Mouse (Mus musculus): ENCODE results near the gene Zic2. TPM values are rescaled to one million over a fixed set of nuclear protein-coding genes. Genes with fewer than 3 reads are reported as not detected.

Zic2 gene
- not detected in 2 replicates for polyA plus RNA-seq (2015; fragmentation: Nextera tagmentation; extraction: Ambion mirVana)

DNA sequence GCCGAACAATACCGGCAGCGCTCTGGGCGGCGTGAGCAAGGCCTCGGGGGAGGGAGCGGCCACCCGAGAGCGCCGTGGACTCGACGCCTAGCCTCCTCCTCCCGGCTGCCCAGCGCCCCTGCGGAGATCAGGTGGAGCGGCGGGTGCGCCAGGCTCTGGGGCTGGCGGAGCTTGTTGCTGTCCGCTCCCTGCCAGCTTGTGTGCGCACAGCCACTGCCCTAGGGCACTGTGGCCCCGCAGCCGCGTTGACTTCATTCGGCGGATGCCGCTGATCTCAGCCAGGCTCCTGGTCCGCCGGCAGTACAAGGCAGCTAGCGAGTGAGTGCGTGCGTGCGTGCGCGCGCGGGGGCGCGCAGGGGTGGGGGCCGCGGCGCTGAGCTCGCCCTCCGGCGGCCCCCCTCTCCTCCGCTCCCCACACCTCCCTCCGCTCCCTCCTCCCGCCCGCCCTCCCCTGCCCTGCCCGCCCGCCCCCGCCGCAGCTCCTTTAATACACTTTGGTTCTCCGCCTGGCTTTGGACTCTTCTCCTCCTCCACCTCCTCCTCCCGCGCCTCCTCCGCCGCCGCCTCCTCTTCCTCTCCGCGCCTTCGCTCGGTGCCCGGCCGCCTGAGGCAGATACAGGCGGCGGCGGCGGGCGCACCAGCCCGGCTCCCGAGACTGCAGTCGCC, at the start of gene Zic2:
Zic2 (plus strand) TSS at position 545 of the 666 bp plus-strand sequence.

DNA sequence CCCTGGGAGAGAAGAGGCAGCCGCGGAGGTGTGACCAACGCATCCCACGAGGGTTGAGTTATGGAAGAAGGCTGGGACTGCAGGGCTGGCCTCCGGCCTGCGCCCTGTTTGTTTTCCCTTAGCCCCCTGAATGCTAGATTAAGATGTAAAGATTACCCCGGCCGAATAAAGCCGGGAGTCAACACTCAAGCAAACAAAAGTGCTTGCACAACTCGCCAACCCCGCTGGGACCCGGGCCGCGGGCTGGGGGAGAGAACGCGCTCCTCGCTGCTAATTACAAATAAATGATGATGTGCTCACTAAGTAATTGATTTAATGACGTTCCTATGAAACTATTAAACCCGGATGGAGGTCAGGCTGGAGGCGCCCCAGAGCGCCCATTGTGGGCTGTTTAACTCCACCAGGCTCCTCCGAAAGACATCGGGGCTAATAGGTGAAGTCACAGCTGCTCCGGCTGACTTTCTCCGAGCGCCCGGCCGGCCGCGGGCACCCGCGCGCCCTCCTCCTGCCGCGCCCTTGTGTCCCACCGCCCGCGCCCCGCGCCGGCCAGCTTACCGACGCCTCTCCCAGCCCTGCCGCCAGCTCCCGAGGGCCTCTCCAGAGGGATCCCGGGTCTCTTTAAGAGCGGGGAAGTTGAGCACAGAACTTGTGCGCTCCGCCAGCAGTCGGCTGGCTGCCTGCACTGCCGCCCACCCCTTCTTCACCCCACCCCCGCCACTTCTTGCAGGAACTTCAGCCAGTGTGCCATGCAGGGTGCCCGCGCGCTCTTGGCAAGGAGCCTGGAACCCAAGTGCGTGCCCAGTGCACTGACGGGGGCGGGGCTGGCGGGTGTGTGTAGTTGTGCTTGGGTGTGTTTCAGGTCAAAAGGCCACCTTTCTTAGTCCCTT, 24.5 kb upstream of the Zic2 start, which contains the start of gene Gm5089:
Gm5089 (minus strand) TSS at position 620 of the 887 bp plus-strand sequence.

DNA sequence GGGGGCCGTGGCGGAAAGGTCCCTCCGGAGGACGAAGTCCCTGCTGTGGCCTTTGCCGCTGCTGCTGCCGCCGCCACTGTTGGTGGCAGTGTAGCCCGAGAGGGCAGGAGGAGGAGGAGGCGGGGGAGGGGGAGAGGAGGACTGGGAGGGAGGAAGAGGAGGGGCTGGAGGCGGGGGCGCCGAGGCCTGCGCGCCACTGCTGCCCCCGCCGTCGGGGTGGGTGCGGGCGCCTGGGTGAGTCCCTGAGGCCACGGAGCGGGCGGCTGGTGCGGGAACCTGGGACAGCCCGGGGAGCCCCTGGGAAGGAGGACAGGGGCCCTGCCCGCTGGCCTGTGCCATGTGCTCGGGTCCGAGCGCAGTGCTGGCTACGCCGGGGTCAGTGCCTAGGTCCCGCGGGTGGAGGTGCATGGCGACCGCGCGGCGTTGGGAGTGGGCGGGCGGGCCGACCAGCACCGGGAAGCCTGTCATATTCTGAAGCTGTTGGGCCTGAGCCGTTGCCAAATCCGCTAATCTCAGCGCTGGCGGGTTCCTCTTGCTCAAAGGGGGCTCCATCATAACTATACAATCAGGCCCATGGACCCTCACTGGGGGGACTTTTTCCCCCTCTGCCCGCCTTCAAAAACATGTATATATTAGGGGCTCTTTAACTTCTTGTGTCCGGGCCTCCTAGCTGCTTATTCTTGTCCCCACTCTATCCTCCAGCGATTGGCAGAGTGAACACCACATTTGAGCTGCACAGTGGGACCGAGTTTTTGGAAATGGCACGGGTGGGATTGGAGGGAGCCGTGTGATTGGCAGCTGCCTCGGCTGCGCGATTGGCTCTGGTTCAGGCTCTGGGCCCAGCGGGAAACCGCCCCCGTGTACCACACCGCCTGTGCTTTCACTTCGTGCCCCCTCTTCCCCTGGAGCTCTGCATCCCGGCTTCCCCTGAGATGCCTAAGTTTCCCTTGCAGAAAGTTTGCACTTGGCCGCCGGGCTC, 10.2 kb upstream of the Zic2 start, which contains the start of gene Zic5:
Zic5 (minus strand) TSS at position 915 of the 979 bp plus-strand sequence.

DNA sequence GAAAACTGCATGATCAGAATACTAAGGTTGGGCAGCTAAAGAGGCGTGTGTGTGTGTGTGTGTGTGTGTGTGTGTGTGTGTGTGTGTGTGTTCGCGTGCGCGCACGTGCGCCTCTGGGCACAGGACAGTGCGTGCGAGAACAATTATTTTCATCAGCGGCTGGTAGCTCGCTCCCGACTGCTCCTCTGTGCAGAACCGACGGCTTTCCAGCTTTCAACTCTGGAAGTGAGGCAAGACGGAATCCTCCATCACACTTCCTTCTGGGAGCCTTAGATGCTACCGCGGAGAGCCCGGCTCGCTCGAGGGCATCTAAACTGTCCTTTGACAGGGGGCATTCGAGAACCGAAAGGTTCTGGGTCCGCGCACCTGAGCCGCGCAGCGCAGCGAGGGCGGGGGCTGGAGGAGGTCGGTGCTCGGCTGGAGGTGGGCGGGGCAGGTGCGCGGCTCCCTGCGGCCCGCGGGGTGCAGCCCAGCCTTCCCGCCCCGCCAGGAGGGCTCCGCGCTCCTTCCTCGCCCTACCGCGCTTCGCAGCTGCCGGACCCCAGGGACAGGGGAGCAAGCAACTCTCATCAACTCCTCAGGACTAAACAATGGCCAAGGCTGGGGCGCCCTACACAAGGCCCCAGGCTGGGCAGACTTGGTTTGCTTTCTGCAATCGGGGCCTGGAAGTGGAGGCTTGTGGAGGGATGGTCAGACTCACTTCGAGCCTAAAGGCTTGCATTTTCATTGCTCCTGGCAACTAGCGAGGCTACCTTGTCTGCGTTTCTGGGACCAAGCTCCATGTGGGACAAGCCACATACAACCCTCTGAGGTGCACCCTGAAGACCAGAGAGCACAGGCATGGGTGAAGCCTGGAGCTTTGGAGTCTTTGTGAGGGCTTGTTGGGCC, 15.4 kb downstream of the Zic2 start, which contains the start of gene Gm10837:
Gm10837 (plus strand) TSS at position 146 of the 888 bp plus-strand sequence.

Other genes with a start within 250 kb of the Zic2 start
- gene Gm5089, start 24.3 kb upstream of the Zic2 start, polyA plus RNA-seq (2015; fragmentation: Nextera tagmentation; extraction: Ambion mirVana) = not detected in 2 replicates
- gene Zic5, start 9.8 kb upstream of the Zic2 start, polyA plus RNA-seq (2015; fragmentation: Nextera tagmentation; extraction: Ambion mirVana) = not detected in 2 replicates
- not detected in 2 replicates for gene Gm10837, start 15.2 kb downstream of the Zic2 start, polyA plus RNA-seq (2015; fragmentation: Nextera tagmentation; extraction: Ambion mirVana)
- 19.5 and 27.6 TPM in 2 replicates for gene Pcca, start 58.9 kb downstream of the Zic2 start, polyA plus RNA-seq (2015; fragmentation: Nextera tagmentation; extraction: Ambion mirVana)

Data from skeletal muscle tissue, postnatal 0 days (tissue).